Mouse (Mus musculus): ENCODE measurements around the gene Coro1c.

GRCm38 (mm10) chr5:113887132-113887531 is 21.4 kb downstream of the Coro1c start:
- TF ChIP-seq CTCF (IDR thresholded peaks at IDR 0.05) (no peak), EP300 (IDR thresholded peaks at IDR 0.05) (no peak)

Measured in lung, postnatal 0 days (tissue).